Mouse (Mus musculus): ENCODE results near the gene Sun5.

The Sun5 gene

GRCm38 (mm10) chr2:153808841-153809240, 62.0 kb downstream of the Sun5 start:
- DNase-seq (ENCODE audit: low spot score), result no peak

GRCm38 (mm10) chr2:153808146-153808545, 62.7 kb downstream of the Sun5 start:
- no peak for DNase-seq (ENCODE audit: low spot score)

GRCm38 (mm10) chr2:153807464-153807863, 63.4 kb downstream of the Sun5 start:
- peak; percentile 71 for DNase-seq (ENCODE audit: low spot score)
